Mouse (Mus musculus) myocyte (in vitro differentiated cells): ENCODE measurements at regions not wholly inside any gene's neighbourhood (a gene's known extent, or its start where the extent isn't known, plus 50 kb on each side); places are given as distances from the start of the nearest gene placed in this dataset.

ENCODE experiments used
- H3K27me3 ChIP-seq: one replicate; pipeline ENCODE4 v1.6.1; 2011; ENCODE audit not compliant: control insufficient read depth, insufficient read depth, insufficient read length
- H3K36me3 ChIP-seq: one replicate; pipeline ENCODE4 v1.6.1; 2011; ENCODE audit not compliant: control insufficient read depth, insufficient read depth
- H3K4me2 ChIP-seq: one replicate; pipeline ENCODE4 v1.6.1; 2011; ENCODE audit warnings: low read depth, control low read depth
- H3K4me3 ChIP-seq: one replicate; pipeline ENCODE4 v1.5.1; 2011; ENCODE audit warnings: mild to moderate bottlenecking, control low read depth, moderate library complexity
- H3K79me2 ChIP-seq: one replicate; pipeline ENCODE4 v1.6.1; 2011; ENCODE audit not compliant: control insufficient read depth, insufficient read depth
- H3ac ChIP-seq: one replicate; pipeline ENCODE4 v1.6.1; 2011; ENCODE audit not compliant: control insufficient read depth, insufficient read length
- CEBPB ChIP-seq: IDR thresholded peaks from 2 replicates; pipeline ENCODE4 v1.6.1; 2011; ENCODE audit warnings: mild to moderate bottlenecking, moderate library complexity; ENCODE audit not compliant: poor library complexity, insufficient read depth, severe bottlenecking
- E2F4 ChIP-seq: IDR thresholded peaks from one replicate; pipeline ENCODE4 v1.6.1; 2011; ENCODE audit warnings: mild to moderate bottlenecking, control low read depth, moderate library complexity; ENCODE audit not compliant: insufficient read depth
- MAX ChIP-seq: IDR thresholded peaks from one replicate; pipeline ENCODE4 v1.6.1; 2011; ENCODE audit warnings: low read depth, mild to moderate bottlenecking, control low read depth
- MYOD1 ChIP-seq, 3 experiments: IDR thresholded peaks; one replicate each; pipeline ENCODE4 v1.6.1; 2011; ENCODE audit warnings: control low read depth in 2 of 3, low read depth in 2 of 3, mild to moderate bottlenecking in 2 of 3, moderate library complexity in 1 of 3; ENCODE audit not compliant: insufficient read length in 2 of 3, control insufficient read depth in 1 of 3
- MYOG ChIP-seq, 3 experiments: IDR thresholded peaks; one replicate each; pipeline ENCODE4 v1.6.1; 2011; ENCODE audit warnings: control low read depth in 2 of 3, low read depth in 2 of 3, mild to moderate bottlenecking in 2 of 3; ENCODE audit not compliant: insufficient read length in 2 of 3, control insufficient read depth in 1 of 3, insufficient read depth in 1 of 3
- POLR2A ChIP-seq: IDR thresholded peaks from one replicate; pipeline ENCODE4 v1.6.1; 2011; ENCODE audit warnings: low read depth, mild to moderate bottlenecking, control low read depth, moderate library complexity; ENCODE audit not compliant: insufficient read length
- POLR2AphosphoS2 ChIP-seq: IDR thresholded peaks from one replicate; pipeline ENCODE4 v1.6.1; 2011; ENCODE audit warnings: low read depth, control low read depth; ENCODE audit not compliant: insufficient read length
- REST ChIP-seq: IDR thresholded peaks from one replicate; pipeline ENCODE4 v1.6.1; 2011; ENCODE audit warnings: mild to moderate bottlenecking, control low read depth, moderate library complexity; ENCODE audit not compliant: insufficient read depth, insufficient read length
- SRF ChIP-seq: IDR thresholded peaks from one replicate; pipeline ENCODE4 v1.6.1; 2011; ENCODE audit warnings: low read depth; ENCODE audit not compliant: control insufficient read depth, insufficient read length
- TCF12 ChIP-seq: IDR thresholded peaks from one replicate; pipeline ENCODE4 v1.6.1; 2011; ENCODE audit warnings: mild to moderate bottlenecking, control low read depth; ENCODE audit not compliant: poor library complexity, insufficient read depth, severe bottlenecking
- TCF3 ChIP-seq: IDR thresholded peaks from one replicate; pipeline ENCODE4 v1.6.1; 2011; ENCODE audit warnings: low read depth, control low read depth; ENCODE audit not compliant: insufficient read length
- USF1 ChIP-seq: IDR thresholded peaks from one replicate; pipeline ENCODE4 v1.6.1; 2011; ENCODE audit warnings: low read depth, mild to moderate bottlenecking, control low read depth, moderate library complexity

DNA sequence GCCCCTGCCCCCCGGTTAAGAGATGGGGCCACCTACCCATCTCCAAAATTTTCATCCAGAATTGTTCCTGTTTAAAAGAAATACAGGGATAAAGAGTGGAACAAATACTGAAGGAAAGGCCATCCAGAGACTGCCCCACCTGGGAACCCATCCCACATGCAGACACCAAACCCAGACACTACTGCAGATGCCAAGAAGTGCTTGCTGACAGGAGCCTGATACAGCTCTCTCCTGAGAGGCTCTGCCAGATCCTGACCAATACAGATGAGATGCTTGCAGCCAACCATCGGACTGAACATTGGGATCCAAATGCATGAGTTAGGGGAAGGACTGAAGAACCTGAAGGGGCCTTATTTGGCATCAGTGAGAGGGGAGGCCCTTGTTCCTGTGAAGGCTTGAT, 363.2 kb upstream of the Trib2 start:
- no peak overlapping the region for H3K4me3 ChIP-seq
- no peak overlapping the region for H3ac ChIP-seq
- H3K36me3 ChIP-seq = no peaks in the 10 kb centered on the region
- no peaks in the 10 kb centered on the region for H3K27me3 ChIP-seq
- TF ChIP-seq POLR2AphosphoS2 (no peak), TCF12 (no peak), E2F4 (no peak), MYOG (IDR thresholded peaks at IDR 0.05; ENCODE audit: control insufficient read depth in 1 of 3, insufficient read depth in 1 of 3, insufficient read length in 2 of 3, low read depth in 2 of 3) (no peak), POLR2A (no peak), CEBPB (no peak), SRF (no peak), MYOD1 (IDR thresholded peaks at IDR 0.05; ENCODE audit: control insufficient read depth in 1 of 3, insufficient read length in 2 of 3, low read depth in 2 of 3) (no peak), REST (no peak), TCF3 (no peak), MAX (no peak), USF1 (no peak)
- H3K4me2 ChIP-seq = no peak overlapping the region
- H3K79me2 ChIP-seq = no peaks in the 10 kb centered on the region

DNA sequence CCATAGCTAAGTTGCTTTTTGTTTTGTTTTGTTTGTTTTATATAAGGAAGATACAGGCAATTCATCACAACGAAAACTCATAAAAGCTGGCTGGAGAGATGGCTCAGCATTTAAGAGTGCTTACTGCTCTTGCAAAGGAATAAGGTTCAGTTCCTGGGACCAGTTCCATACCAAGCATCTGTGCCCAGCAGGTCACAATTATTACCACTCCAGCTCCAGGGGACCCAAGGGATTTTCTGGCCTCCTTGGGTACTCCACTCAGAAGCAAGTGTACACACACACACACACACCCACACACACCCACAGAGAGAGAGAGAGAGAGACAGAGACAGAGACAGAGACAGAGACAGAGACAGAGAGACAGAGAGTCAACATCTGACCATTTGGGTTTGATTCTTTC, 359.6 kb upstream of the Trib2 start:
- H3K79me2 ChIP-seq = no peaks in the 10 kb centered on the region
- H3K36me3 ChIP-seq = no peaks in the 10 kb centered on the region
- TF ChIP-seq POLR2AphosphoS2 = no peak
- no peak for TF ChIP-seq MYOG (IDR thresholded peaks at IDR 0.05; ENCODE audit: control insufficient read depth in 1 of 3, insufficient read depth in 1 of 3, insufficient read length in 2 of 3, low read depth in 2 of 3)
- no peak overlapping the region for H3ac ChIP-seq
- H3K4me2 ChIP-seq = no peak overlapping the region
- no peaks in the 10 kb centered on the region for H3K27me3 ChIP-seq
- H3K4me3 ChIP-seq = no peak overlapping the region

DNA sequence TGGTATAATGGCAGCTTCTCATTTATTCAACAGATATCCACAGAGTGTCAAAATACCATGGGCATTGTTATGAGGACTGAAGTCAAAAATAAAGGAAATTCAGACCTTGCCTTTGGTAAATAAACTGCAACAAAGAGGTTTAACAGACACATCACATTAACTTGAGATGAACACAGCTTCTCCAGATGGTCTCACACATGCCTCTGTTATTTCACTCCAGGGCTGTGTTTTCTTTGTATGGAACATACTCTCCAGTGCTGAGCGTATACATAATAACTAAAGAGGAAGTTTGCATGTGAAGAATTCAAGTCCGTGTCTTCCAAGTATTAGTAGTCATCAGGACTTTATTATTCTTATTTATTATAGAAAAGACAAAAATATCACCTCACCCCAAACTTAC, 355.5 kb upstream of the Trib2 start:
- Histone ChIP-seq H3K36me3 (no peaks in the 10 kb centered on the region), H3K27me3 (no peaks in the 10 kb centered on the region), H3K79me2 (no peaks in the 10 kb centered on the region), H3K4me3 (no peak overlapping the region), H3ac (no peak overlapping the region), H3K4me2 (no peak overlapping the region)
- TF ChIP-seq USF1 (no peak), MAX (no peak), TCF3 (no peak), MYOG (IDR thresholded peaks at IDR 0.05; ENCODE audit: control insufficient read depth in 1 of 3, insufficient read depth in 1 of 3, insufficient read length in 2 of 3, low read depth in 2 of 3) (no peak), TCF12 (no peak), E2F4 (no peak), POLR2AphosphoS2 (no peak), CEBPB (no peak), MYOD1 (IDR thresholded peaks at IDR 0.05; ENCODE audit: control insufficient read depth in 1 of 3, insufficient read length in 2 of 3, low read depth in 2 of 3) (no peak), SRF (no peak), POLR2A (no peak), REST (no peak)

DNA sequence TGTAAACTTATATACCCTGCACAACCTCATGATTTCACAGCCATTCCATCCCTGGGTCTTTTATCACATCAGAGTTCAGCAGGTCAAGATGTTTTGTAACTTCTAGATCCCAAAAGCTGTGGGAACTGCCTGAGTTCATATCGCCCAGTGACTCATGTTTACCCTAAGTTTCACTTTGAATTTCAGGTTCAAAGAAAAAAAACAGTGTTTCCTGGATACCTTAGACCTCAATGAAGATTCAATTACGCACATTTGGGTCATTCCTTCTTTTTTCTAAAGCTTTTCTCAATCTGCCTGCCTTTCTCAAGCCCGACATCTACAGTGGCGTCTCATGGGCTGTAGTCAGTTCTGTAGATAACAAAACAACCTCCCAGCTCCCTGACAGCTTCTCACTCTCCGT, 354.9 kb upstream of the Trib2 start:
- no peaks in the 10 kb centered on the region for H3K79me2 ChIP-seq
- H3K27me3 ChIP-seq = no peaks in the 10 kb centered on the region
- H3K4me2 ChIP-seq = no peak overlapping the region
- H3ac ChIP-seq = no peak overlapping the region
- H3K4me3 ChIP-seq = no peak overlapping the region
- no peak for TF ChIP-seq MYOG (IDR thresholded peaks at IDR 0.05; ENCODE audit: control insufficient read depth in 1 of 3, insufficient read depth in 1 of 3, insufficient read length in 2 of 3, low read depth in 2 of 3)
- H3K36me3 ChIP-seq = no peaks in the 10 kb centered on the region

DNA sequence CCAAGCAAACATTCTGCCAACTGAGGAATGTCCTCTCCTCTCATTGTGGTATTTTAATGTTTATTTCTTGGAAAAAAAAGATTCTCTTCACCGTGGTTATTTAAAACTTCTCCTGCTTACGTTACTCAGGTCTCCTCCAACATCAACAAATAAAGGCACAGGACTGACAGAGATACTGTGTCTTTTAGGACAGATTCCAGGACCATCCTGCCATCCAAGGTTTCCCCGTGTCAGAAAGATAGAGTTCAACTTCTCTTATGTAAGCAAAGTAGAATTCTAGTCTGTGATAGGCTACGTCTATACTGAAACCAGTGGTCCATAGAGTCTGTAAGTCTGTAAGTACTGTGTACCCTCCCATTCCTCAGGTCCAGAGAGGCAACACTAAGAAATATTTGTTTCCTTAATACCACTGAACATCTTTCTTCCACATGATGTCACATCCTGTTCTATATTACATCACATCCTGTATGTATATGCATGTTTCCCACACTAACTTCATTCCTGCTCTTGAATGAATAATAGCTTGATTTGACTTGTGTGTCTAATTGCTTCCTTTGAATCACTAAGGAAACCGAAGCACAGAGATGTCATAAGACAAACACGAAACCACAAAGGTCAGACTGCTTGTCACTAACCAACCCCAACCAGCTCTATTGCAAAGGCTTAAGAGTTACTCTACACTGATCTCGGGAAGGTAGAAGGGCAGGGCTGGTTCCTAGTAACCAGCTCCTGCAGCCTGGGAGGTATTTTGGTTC, 353.2 kb upstream of the Trib2 start:
- Histone ChIP-seq H3K4me2 (no peak overlapping the region), H3K27me3 (no peaks in the 10 kb centered on the region), H3K79me2 (no peaks in the 10 kb centered on the region), H3K36me3 (no peaks in the 10 kb centered on the region), H3ac (no peak overlapping the region), H3K4me3 (no peak overlapping the region)
- TF ChIP-seq TCF12 = no peak
- TF ChIP-seq E2F4 = no peak
- TF ChIP-seq POLR2AphosphoS2 = no peak
- TF ChIP-seq MYOG (IDR thresholded peaks at IDR 0.05; ENCODE audit: control insufficient read depth in 1 of 3, insufficient read depth in 1 of 3, insufficient read length in 2 of 3, low read depth in 2 of 3) = no peak
- no peak for TF ChIP-seq USF1
- no peak for TF ChIP-seq TCF3
- no peak for TF ChIP-seq REST
- TF ChIP-seq POLR2A = no peak
- TF ChIP-seq MYOD1 (IDR thresholded peaks at IDR 0.05; ENCODE audit: control insufficient read depth in 1 of 3, insufficient read length in 2 of 3, low read depth in 2 of 3) = no peak
- TF ChIP-seq MAX = no peak
